Mouse (Mus musculus) G1E (cell line): ENCODE results near the gene Phpt1.

ENCODE experiments used
- CTCF ChIP-seq: IDR thresholded peaks from 2 replicates; pipeline ENCODE4 v1.5.1; 2012; ENCODE audit warnings: low read depth, low read length, inconsistent platforms, mixed read lengths
- GATA1 ChIP-seq: IDR thresholded peaks from 2 replicates; pipeline ENCODE4 v1.6.1; 2012; ENCODE audit warnings: borderline replicate concordance, low read length, inconsistent platforms, mixed read lengths
- POLR2AphosphoS5 ChIP-seq: IDR thresholded peaks from 2 replicates; pipeline ENCODE4 v1.6.1; 2012; ENCODE audit warnings: low read depth, low read length, inconsistent platforms; ENCODE audit not compliant: insufficient replicate concordance

- TF ChIP-seq CTCF (no peak), POLR2AphosphoS5 (no peak), GATA1 (no peak)
Measured at GRCm38 (mm10) chr2:25620386-25620785, 45.4 kb upstream of the Phpt1 start.
